Mouse (Mus musculus) testis, adult 2 months (tissue): ENCODE measurements around the gene Nme1. TPM values are rescaled to one million over a fixed set of nuclear protein-coding genes. Genes with fewer than 3 reads are reported as not detected.
"Not testable (repeated sequence)": the region's sequence is repeated elsewhere in the genome, so short reads cannot be mapped to it uniquely, and the experiment has no call there.

Experiments used
- H3K27ac ChIP-seq: fragments of 200-500 bp; 2 replicates; pipeline ENCODE4 v1.5.1; 2012; ENCODE audit warnings: low read depth, low read length; ENCODE audit not compliant: control insufficient read depth, insufficient read depth
- H3K27me3 ChIP-seq: fragments of 200-500 bp; 2 replicates; pipeline ENCODE4 v1.6.1; 2012; ENCODE audit warnings: mild to moderate bottlenecking, low read length, moderate library complexity; ENCODE audit not compliant: control insufficient read depth, insufficient read depth
- H3K36me3 ChIP-seq: fragments of 200-500 bp; 2 replicates; pipeline ENCODE4 v1.6.1; 2012; ENCODE audit warnings: mild to moderate bottlenecking, low read length; ENCODE audit not compliant: control insufficient read depth, insufficient read depth
- H3K4me1 ChIP-seq: fragments of 200-500 bp; 2 replicates; pipeline ENCODE4 v1.6.1; 2012; ENCODE audit warnings: low read length; ENCODE audit not compliant: control insufficient read depth, insufficient read depth
- H3K4me3 ChIP-seq: fragments of 200-500 bp; 2 replicates; pipeline ENCODE4 v1.5.1; 2012; ENCODE audit warnings: low read depth, mild to moderate bottlenecking, low read length, moderate library complexity, mixed read lengths; ENCODE audit not compliant: control insufficient read depth
- CTCF ChIP-seq: fragments of 200-500 bp; IDR thresholded peaks from 2 replicates; pipeline ENCODE4 v1.5.1; 2012; ENCODE audit warnings: low read depth, mild to moderate bottlenecking, inconsistent platforms, low read length, moderate library complexity; ENCODE audit not compliant: control insufficient read depth, insufficient read depth, insufficient replicate concordance
- POLR2A ChIP-seq: fragments of 200-500 bp; IDR thresholded peaks from 2 replicates; pipeline ENCODE4 v1.6.1; 2012; ENCODE audit warnings: low read depth, mild to moderate bottlenecking, inconsistent platforms, low read length, moderate library complexity; ENCODE audit not compliant: control insufficient read depth
- polyA plus RNA-seq: library from polyadenylated mRNA; depleted of rRNA; stranded (reverse); fragments of >200 nt; gene quantifications from 2 replicates; pipeline ENCODE4 v1.2.3, GENCODE M21; 2012

The Nme1 gene
- polyA plus RNA-seq, 1 experiment: 51.5 TPM

DNA sequence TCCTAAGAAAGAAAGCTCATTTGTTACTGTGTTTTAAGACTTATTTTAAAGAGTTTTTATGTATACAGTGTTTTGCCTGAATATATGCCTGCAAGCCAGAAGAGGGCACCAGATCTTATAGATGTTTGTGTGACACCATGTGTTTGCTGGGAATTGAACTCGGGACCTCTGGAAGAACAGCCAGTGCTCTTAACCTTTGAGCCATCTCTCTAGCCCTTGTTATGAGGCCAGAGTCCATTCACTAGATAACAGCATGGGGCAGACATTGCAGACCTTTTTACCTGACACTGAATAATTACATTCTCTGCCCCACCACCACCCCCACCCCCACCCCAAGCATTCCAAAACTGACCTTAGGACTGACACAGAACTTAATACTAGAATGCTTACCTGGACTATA lies 18.3 kb downstream of the Nme1 start:
- H3K36me3 ChIP-seq: no peaks in the 10 kb centered on the region
- no peak overlapping the region for H3K27ac ChIP-seq
- H3K4me1 ChIP-seq: peaks cover 4% of the 10 kb centered on the region
- H3K27me3 ChIP-seq: no peaks in the 10 kb centered on the region
- H3K4me3 ChIP-seq: no peak overlapping the region
- no peak for TF ChIP-seq POLR2A
- TF ChIP-seq CTCF: no peak

- H3K36me3 ChIP-seq: no peaks in the 10 kb centered on the region
- TF ChIP-seq POLR2A (no peak), CTCF (no peak)
- no peaks in the 10 kb centered on the region for H3K4me1 ChIP-seq
- no peak overlapping the region for H3K27ac ChIP-seq
- no peaks in the 10 kb centered on the region for H3K27me3 ChIP-seq
- H3K4me3 ChIP-seq: no peak overlapping the region
Observed at GRCm38 (mm10) chr11:93948887-93949567, 19.3 kb downstream of the Nme1 start.

DNA sequence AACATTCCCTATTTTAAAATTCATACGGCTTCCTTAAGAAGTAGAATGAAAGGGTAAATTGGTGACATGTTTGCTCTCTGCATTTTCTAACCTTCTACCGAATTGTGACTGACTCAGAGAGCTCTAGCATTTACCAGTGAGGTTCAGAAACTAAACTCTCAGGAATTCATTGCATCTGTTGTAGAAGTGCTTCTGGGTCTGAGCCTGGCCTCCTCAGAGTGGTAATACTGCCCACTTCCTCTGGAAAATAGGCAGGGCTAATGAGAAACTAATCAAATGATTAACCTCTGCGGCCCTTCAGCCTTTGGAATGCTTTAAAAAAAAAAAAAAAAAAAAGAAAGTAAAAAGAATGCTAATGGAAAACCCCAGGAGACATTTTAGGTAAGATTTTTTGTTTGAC lies 23.3 kb downstream of the Nme1 start:
- TF ChIP-seq POLR2A (no peak), CTCF (no peak)
- Histone ChIP-seq H3K36me3 (no peaks in the 10 kb centered on the region; the same call in none of the 2 replicates), H3K4me3 (no peak overlapping the region), H3K27me3 (no peaks in the 10 kb centered on the region), H3K27ac (no peak overlapping the region), H3K4me1 (no peaks in the 10 kb centered on the region)

DNA sequence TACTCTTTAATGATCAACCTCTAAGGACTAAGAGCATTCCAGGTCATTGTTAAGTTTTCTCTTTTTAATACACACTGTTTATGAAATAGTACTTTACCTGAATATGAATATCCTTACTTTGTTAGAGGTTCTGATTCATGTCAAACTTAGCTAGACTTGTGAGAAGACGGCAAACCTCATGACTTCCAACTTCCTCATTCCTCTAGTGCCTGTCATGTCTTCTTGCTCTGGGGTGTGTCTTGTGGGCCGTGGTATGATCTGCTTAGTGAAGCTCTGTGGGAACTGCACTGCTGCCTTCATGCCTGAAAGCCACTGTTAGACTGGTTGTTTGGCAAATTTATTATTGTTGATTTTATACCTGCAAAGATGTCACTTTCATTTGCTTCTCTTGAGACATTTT lies 27.4 kb downstream of the Nme1 start:
- Histone ChIP-seq H3K36me3 (peaks cover 1% of the 10 kb centered on the region), H3K4me3 (no peak overlapping the region), H3K4me1 (no peaks in the 10 kb centered on the region)

GRCm38 (mm10) chr11:93929106-93929505 lies 39.2 kb downstream of the Nme1 start:
- peaks cover 1% of the 10 kb centered on the region for H3K36me3 ChIP-seq
- H3K4me1 ChIP-seq: no peaks in the 10 kb centered on the region
- H3K4me3 ChIP-seq: no peak overlapping the region
- no peak overlapping the region for H3K27ac ChIP-seq
- TF ChIP-seq CTCF: no peak
- no peak for TF ChIP-seq POLR2A
- no peaks in the 10 kb centered on the region for H3K27me3 ChIP-seq

More for the DNA sequence above, 27.4 kb downstream of the Nme1 start:
- no peak for TF ChIP-seq POLR2A
- no peak for TF ChIP-seq CTCF
- Histone ChIP-seq H3K27me3 (no peaks in the 10 kb centered on the region), H3K27ac (no peak overlapping the region)

DNA sequence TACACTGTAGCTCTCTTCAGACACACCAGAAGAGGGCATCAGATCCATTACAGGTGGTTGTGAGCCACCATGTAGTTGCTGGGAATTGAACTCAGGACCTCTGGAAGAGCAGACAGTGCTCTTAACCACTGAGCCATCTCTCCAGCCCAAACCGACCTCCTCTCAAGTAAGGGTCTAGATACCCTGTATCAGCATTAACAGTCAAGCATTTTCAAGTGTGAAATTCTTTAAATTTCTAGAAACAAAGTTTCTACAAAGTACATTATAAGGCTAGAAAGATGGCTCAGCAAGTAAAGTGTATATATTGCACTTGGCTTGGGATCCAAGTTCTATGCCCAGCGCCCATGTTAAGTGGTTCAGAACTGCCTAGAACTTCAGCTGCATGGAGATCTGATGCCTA lies 53.3 kb downstream of the Nme1 start:
- not testable (repeated sequence) for H3K4me1 ChIP-seq, H3K36me3 ChIP-seq, H3K4me3 ChIP-seq, H3K27ac ChIP-seq, H3K27me3 ChIP-seq

GRCm38 (mm10) chr11:93911603-93912002 lies 56.7 kb downstream of the Nme1 start:
- TF ChIP-seq POLR2A (no peak), CTCF (no peak)
- H3K27ac ChIP-seq: no peak overlapping the region
- H3K36me3 ChIP-seq: no peaks in the 10 kb centered on the region; the same call in 1 of the 2 replicates

GRCm38 (mm10) chr11:93908829-93909228 lies 59.5 kb downstream of the Nme1 start:
- H3K27ac ChIP-seq: no peak overlapping the region
- H3K36me3 ChIP-seq: no peaks in the 10 kb centered on the region; the same call in 1 of the 2 replicates
- H3K4me3 ChIP-seq: no peak overlapping the region
- no peaks in the 10 kb centered on the region for H3K4me1 ChIP-seq
- TF ChIP-seq CTCF (no peak), POLR2A (no peak)
- no peaks in the 10 kb centered on the region for H3K27me3 ChIP-seq

More at GRCm38 (mm10) chr11:93911603-93912002, 56.7 kb downstream of the Nme1 start:
- Histone ChIP-seq H3K27me3 (no peaks in the 10 kb centered on the region), H3K4me3 (no peak overlapping the region; the same call in 1 of the 2 replicates), H3K4me1 (no peaks in the 10 kb centered on the region)
